Mouse (Mus musculus): Measurements from ENCODE around the gene 1700025G04Rik.

DNA sequence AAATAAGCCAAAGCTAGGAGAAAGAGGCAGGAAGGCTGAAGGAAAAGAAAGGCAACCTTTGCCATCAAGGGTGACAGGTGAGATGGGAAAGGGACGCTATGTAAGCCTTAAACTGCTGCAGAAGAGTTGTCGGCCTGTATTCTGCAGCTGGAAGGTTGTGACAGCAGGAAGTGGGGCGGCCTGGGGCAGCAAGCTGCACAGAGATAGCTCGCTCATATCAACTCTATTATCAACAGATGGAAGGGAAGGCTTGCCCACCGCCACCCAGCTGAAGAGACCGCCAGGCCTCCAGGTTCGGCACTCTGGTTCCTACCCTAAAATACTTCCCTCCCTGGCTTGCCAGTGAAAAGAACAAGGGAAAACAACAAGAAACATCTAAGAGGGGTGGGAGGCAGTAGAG is 39.9 kb downstream of the 1700025G04Rik start:
- TF ChIP-seq EP300 (IDR thresholded peaks at IDR 0.05; ENCODE audit: low read depth), result no peak
- no peak for TF ChIP-seq CTCF (IDR thresholded peaks at IDR 0.05; ENCODE audit: low read depth)

Data from heart, postnatal 0 days (tissue).